Mouse (Mus musculus) heart, postnatal 14 days (tissue): ENCODE measurements around the gene Ccm2. TPM values are rescaled to one million over a fixed set of nuclear protein-coding genes. Genes with fewer than 3 reads are reported as not detected.

Experiments used
- DNase-seq, 2 experiments: peaks; one replicate each; pipeline ENCODE4 v3.0.0; 2021 to 2022
- intact Hi-C: fragments of 180-260 bp; cut with DNase I; formaldehyde crosslinking; loops from one replicate; pipeline ENCODE4 v1.15.1; 2025
- total RNA-seq, 2 experiments: library from RNA; stranded (reverse); gene quantifications; 2 replicates each; pipeline ENCODE4 v1.2.3; 2021

Ccm2 gene
- total RNA-seq, 2 experiments from 2014 or later = 22.8 to 32.9 TPM

DNA sequence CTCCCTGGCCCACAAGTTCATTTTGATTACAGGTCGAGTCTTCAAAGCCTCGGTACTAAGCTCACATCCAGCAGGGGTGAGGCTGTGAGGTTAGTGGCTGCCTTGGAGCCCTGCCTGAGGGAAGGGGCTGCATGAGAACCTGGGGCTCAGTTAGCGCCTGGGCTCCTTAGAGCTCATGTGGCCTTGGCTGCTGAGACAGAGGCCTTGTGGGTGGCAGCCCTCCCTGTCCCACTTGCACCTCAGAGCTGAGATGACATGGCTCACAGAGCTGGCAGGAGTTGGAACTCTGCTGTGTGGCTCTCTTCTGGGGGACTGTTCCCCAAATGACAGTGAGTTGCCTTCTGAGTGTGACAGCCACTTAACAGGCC, 22.7 kb downstream of the Ccm2 start:
- intact Hi-C loops = no loop called here
- DNase-seq = no peak

DNA sequence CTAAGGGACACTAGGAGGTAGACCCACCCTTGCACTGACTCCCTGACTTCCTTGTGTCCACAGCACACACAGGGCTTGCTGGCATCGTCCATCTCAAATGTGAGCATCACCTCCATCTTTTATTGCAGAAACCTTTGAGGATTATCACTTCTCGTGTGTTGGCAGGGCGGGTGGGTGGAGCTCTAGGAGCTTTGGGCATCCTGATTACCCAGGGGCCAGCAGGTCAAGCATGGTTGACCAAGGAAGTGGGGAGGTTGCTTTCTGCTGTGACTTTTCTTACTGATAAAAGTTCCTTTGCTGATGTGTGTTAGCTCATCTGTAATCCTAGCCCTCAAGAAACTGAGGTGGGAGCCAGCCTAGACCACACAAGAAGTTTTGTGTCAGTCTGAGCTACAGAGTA, 29.5 kb downstream of the Ccm2 start:
- intact Hi-C loops = no loop called here
- DNase-seq = no peak

- DNase-seq = no peak
- intact Hi-C loops = no loop called here
Measured at GRCm38 (mm10) chr11:6579361-6579760, 32.7 kb downstream of the Ccm2 start.

- DNase-seq = no peak
- intact Hi-C loops = no loop called here
Measured at GRCm38 (mm10) chr11:6580065-6580750, 33.5 kb downstream of the Ccm2 start.

DNA sequence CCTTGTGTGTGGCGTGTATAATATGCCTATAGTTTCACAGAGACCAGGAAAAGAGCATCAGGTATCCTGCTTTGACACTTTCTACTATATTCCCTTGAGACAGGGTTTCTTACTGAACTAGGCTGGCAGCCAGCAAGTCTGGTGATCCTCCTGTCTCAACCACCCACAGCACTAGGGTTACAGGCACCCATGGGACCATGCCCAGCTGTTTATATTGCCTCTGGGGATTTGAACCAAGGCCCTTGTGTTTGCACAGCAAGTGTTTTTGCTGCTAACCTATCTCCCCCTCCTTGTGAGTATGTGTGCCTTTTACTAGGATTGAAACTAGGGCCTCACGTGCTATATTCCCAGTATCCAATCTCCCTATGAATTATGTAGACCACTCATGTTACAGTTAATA, 34.9 kb downstream of the Ccm2 start:
- no peak for DNase-seq
- intact Hi-C loops = no loop called here

DNA sequence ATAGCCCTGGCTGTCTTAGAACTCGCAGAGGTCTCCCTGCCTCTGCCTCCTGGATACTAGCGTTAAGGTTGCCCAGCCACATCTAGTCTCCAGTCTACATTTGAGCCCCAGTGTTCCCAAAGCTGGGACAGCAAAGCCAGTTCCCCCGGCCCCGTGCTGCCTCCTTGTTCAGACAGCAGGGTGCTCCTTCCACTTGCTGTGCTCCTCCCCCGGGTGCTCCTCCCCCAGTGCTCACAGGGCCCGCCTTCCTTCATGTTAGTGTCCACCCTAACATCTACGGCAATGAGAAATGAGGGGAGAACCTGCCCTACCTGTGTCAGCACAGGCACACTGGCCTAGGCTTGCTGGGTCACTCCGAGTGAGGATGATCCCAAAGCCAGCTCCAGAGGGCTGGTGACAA, 39.1 kb downstream of the Ccm2 start:
- intact Hi-C loops = loop anchor here (5.0 kb wide), 1 partner anchor 38 kb away; the partner anchor contains the start of gene Ccm2
- no peak for DNase-seq

GRCm38 (mm10) chr11:6586660-6587059, 40.0 kb downstream of the Ccm2 start:
- no peak for DNase-seq
- intact Hi-C loops = loop anchor here (5.0 kb wide), 1 partner anchor 39 kb away; the partner anchor contains the start of gene Ccm2

DNA sequence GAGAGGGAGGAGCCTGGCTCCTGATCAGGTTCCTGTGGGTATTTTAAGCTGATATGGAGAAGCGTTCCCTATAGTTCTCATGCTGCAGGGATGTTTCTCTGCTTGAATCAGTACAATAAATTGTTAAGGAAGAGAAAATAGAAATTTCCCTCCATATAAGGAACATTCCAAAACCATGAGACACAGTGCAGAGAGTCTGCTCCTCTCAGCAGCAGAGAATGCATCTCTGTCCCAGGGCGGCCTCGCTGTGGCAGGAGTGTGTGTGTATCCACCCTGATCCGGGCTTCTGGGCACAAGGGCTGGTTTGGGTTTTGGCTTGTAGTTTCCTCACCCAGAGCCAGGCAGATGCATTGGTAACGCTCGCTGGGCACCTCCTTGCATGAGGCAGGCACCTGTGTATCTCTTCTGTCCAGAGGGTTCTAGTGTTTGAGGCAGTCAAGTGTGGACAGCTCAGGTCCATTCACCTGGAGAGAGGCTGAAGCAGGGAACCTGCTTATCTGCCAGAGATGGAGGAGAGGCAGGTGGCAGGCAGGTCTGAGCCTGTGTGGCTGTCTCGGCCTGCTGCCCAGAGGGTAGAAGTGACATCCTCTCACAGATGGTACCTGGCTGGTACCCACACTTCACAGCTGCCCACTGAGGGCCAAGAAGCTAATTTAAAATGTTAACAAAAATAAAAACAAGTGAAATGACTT, 40.7 kb downstream of the Ccm2 start:
- intact Hi-C loops = loop anchor here (5.0 kb wide), 1 partner anchor 40 kb away; the partner anchor contains the start of gene Ccm2
- no peak for DNase-seq

DNA sequence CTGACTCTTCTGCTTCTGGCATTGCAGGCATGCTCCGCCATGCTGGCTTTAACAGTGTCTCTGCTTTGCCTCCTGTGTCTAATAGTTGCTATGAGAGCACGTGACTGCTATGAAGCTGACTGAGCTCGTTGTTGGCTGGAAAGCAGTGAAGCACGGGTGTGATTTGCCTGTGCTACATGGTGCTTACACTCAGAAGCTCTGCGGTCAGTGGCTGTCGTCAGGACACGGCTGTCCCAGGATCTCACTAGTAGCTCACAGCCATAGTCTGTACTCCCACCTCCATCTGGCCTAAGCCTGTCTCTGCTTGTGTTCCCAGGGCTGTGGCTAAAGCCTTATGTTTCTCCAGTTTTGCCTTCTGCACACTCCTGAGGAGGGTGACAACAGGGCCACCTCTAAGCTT, 41.6 kb downstream of the Ccm2 start:
- DNase-seq = no peak
- intact Hi-C loops = loop anchor here (5.0 kb wide), 1 partner anchor 41 kb away; the partner anchor contains the start of gene Ccm2

- intact Hi-C loops = loop anchor here (5.0 kb wide), 1 partner anchor 43 kb away; the partner anchor contains the start of gene Ccm2
- no peak for DNase-seq
Measured at GRCm38 (mm10) chr11:6589838-6590237, 43.2 kb downstream of the Ccm2 start.

GRCm38 (mm10) chr11:6590933-6591675, 44.4 kb downstream of the Ccm2 start:
- DNase-seq = no peak
- intact Hi-C loops = no loop called here

DNA sequence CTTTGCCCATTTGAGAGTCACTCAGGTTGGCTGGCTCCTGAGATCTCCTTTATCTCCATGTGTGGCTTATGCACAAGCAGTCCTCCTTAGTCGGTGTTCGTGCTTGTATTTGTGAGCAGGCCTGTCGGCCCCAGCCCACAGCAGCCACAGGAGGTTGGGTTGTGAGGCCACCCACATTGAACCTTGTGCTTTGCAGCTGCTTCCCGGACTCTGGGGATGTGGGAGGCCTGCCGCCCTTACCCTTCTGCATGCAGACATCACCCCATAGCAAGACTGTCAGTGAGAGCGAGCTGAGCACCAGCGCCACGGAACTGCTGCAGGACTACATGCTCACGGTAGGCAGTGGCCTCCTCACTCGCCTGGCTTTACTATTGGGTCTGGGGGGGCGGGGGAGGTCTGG, 46.7 kb downstream of the Ccm2 start:
- intact Hi-C loops = no loop called here
- DNase-seq = no peak

GRCm38 (mm10) chr11:6594845-6595244, 48.2 kb downstream of the Ccm2 start:
- intact Hi-C loops = no loop called here
- DNase-seq = no peak

- intact Hi-C loops = no loop called here
Measured at GRCm38 (mm10) chr11:6595339-6595738, 48.7 kb downstream of the Ccm2 start.

GRCm38 (mm10) chr11:6596205-6596604, 49.5 kb downstream of the Ccm2 start:
- intact Hi-C loops = no loop called here
- DNase-seq = no peak

More at GRCm38 (mm10) chr11:6595339-6595738, 48.7 kb downstream of the Ccm2 start:
- no peak for DNase-seq

GRCm38 (mm10) chr11:6596616-6597015, 49.9 kb downstream of the Ccm2 start:
- DNase-seq = no peak
- intact Hi-C loops = no loop called here

- DNase-seq = no peak
- intact Hi-C loops = no loop called here
Measured at GRCm38 (mm10) chr11:6597523-6597922, 50.8 kb downstream of the Ccm2 start.

- intact Hi-C loops = no loop called here
- DNase-seq = no peak
Measured at GRCm38 (mm10) chr11:6598191-6598889, 51.7 kb downstream of the Ccm2 start.

- no peak for DNase-seq
- intact Hi-C loops = no loop called here
Measured at GRCm38 (mm10) chr11:6599011-6599681, 52.5 kb downstream of the Ccm2 start.

DNA sequence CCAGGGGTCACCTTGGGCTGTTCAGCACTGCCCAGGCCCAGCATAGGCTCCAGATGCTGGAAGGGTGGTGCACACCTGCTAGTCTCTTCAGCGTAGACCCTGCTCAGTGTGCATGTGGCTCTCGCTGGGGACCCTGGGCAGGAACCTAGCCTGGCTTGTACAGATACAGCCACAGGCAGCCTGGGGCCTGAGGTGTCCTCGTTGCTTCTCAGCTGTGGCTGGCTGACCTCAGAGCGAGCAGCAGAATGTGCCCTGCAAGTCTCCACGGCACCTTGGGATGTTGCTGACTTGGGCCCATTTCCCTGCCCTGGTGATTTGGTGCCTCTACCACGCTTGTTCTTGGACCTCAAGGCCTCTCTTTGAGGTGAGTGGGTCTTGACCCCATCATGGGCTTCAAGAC, 53.1 kb downstream of the Ccm2 start:
- no peak for DNase-seq
- intact Hi-C loops = no loop called here
